Mouse (Mus musculus) ES-E14 (cell line): ENCODE data around the gene Brd4. TPM values are rescaled to one million over a fixed set of nuclear protein-coding genes. Genes with fewer than 3 reads are reported as not detected.

ENCODE experiments used
- DNase-seq: peaks from one replicate; pipeline ENCODE4 v3.0.0-alpha.2; 2013; ENCODE audit warnings: low read depth, low spot score
- H3K27ac ChIP-seq: 2 replicates; pipeline ENCODE4 v1.5.1; 2012; ENCODE audit warnings: low read depth, mild to moderate bottlenecking, low read length, moderate library complexity, mixed read lengths; ENCODE audit not compliant: poor library complexity, insufficient read depth, severe bottlenecking
- H3K36me3 ChIP-seq: 2 replicates; pipeline ENCODE4 v1.6.1; 2012; ENCODE audit warnings: mild to moderate bottlenecking, low read length, moderate library complexity, mixed read lengths; ENCODE audit not compliant: control insufficient read depth, poor library complexity, insufficient read depth, severe bottlenecking
- H3K4me1 ChIP-seq, 2 experiments: fragments of 150-350 bp in 1 of 2; sonication (generic) in 1 of 2; 2 replicates each; pipeline ENCODE4 v1.6.1; 2012; ENCODE audit warnings: low read length in 2 of 2, mild to moderate bottlenecking in 1 of 2, mixed read lengths in 1 of 2; ENCODE audit not compliant: control insufficient read depth in 2 of 2, insufficient read depth in 2 of 2, poor library complexity in 1 of 2
- H3K4me3 ChIP-seq, 2 experiments: fragments of 150-350 bp in 1 of 2; sonication (generic) in 1 of 2; 2 replicates each; pipeline ENCODE4 v1.5.1; 2012; ENCODE audit warnings: low read length in 2 of 2, low read depth in 1 of 2, mild to moderate bottlenecking in 1 of 2, mixed read lengths in 1 of 2; ENCODE audit not compliant: insufficient read depth in 1 of 2, poor library complexity in 1 of 2, severe bottlenecking in 1 of 2
- H3K9ac ChIP-seq: 2 replicates; pipeline ENCODE4 v1.6.1; 2012; ENCODE audit warnings: low read depth, mild to moderate bottlenecking, low read length, mixed read lengths; ENCODE audit not compliant: poor library complexity, insufficient read depth, severe bottlenecking
- H3K9me3 ChIP-seq: fragments of 150-350 bp; sonication (generic); 2 replicates; pipeline ENCODE4 v1.6.1; 2012; ENCODE audit warnings: low read depth, mild to moderate bottlenecking, low read length; ENCODE audit not compliant: control insufficient read depth, insufficient read depth
- CHD2 ChIP-seq: IDR thresholded peaks from 2 replicates; pipeline ENCODE4 v1.6.1; 2014; ENCODE audit warnings: mild to moderate bottlenecking, low read depth, low read length, inconsistent platforms
- HCFC1 ChIP-seq: IDR thresholded peaks from 2 replicates; pipeline ENCODE4 v1.6.1; 2012; ENCODE audit warnings: low read length, inconsistent platforms, borderline replicate concordance; ENCODE audit not compliant: insufficient read depth
- MAFK ChIP-seq: IDR thresholded peaks from 2 replicates; pipeline ENCODE4 v1.6.1; 2014; ENCODE audit warnings: mild to moderate bottlenecking, low read depth, low read length, inconsistent platforms; ENCODE audit not compliant: insufficient read depth
- ZC3H11A ChIP-seq: IDR thresholded peaks from 2 replicates; pipeline ENCODE4 v1.6.1; 2012; ENCODE audit warnings: low read depth, mild to moderate bottlenecking, inconsistent platforms, low read length, borderline replicate concordance
- ZNF384 ChIP-seq: IDR thresholded peaks from 2 replicates; pipeline ENCODE4 v1.6.1; 2012; ENCODE audit warnings: low read depth, low read length, inconsistent platforms
- in situ Hi-C, 2 experiments: fragments of 600-800 bp; cut with MboI; formaldehyde crosslinking; loops; one replicate each; pipeline ENCODE4 v1.15.1; 2025; ENCODE audit warnings: low sequenced_read_pairs in 2 of 2, inconsistent platforms in 1 of 2; ENCODE audit not compliant: unreplicated experiment in 2 of 2
- total RNA-seq: library from RNA; depleted of rRNA; stranded (reverse); fragments of 300-350 nt; gene quantifications from 2 replicates; pipeline ENCODE4 v1.2.3, GENCODE M21; 2012

Gene Brd4
- total RNA-seq, 1 experiment, result 51.7 TPM

DNA sequence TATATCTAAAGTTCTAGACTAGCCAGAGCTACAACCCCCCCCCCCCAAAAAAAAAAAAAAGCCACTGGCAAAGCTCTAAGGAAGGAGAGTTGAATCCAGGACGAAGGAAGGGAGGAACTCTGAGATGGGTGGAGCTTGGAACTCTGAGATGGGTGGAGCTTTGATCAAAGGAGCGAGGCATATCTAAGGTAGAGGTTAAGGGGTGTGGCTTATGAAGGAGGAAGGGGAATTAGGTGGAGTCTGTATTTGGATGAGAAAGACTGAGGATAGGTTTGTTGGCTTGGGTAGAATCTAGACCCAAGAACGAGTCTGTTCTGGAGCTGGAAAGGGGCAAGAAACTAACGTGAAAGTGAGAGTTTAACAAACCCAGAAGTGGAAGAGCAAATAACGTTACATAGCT, 94.7 kb downstream of the Brd4 start:
- Histone ChIP-seq H3K9ac (no peak overlapping the region), H3K27ac (no peak overlapping the region), H3K4me1 (peaks cover 3 to 10% of the 10 kb centered on the region in 2 experiments; a peak in 3 of 4 replicates), H3K36me3 (no peaks in the 10 kb centered on the region), H3K9me3 (no peaks in the 10 kb centered on the region), H3K4me3 (peak overlapping the region; percentile 56; a peak in 2 of 4 replicates)
- peak; percentile 82 for DNase-seq
- in situ Hi-C loops, result no loop called here
- TF ChIP-seq ZC3H11A (no peak), CHD2 (no peak), HCFC1 (no peak), ZNF384 (no peak), MAFK (no peak)

DNA sequence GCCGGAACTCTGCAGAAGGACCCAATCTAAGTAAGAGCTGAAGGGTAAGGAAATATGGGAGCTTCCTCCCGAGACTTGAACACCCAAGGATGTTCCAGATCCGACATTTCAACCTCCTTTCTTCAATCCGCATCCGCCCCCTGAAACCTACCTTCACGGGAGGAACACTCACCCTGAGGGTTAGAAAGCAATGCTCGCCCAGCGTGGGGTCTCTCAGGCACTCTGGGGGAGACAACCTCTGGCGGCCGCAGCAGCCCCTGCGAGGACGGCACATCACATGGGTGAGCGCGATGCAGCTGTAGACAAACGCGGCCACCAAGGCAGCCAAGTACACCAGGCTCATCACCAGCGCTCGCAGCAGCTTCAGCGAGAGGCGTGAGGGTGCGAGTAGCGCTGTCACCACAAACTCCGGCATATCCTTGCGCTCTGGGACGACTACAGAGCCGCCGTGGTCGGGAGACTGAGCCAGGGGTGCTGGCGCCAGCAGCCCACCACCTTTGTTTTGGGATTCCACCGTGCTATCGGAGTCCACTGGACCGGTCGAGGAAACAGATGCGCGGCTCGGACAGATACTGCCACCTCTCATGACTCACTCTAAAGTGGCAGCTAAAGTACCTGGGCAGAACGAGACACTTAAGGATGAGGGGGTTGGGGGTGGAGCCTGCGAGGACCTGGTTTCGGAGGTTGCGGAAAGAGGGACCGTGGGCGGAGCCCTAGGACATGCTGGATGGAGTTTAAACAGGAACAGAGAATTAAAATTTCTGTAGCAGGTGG, 95.5 kb downstream of the Brd4 start, which contains the start of gene Ephx3:
Gene Ephx3, minus strand, starts transcription at position 687 of the 774 bp plus-strand sequence.
- peak within 1 kb of the TSS; percentile 32; the same call in 1 of the 2 replicates for H3K9ac ChIP-seq
- H3K9me3 ChIP-seq, result no peaks in the 10 kb centered on the region
- no peak for TF ChIP-seq ZC3H11A
- TF ChIP-seq CHD2, result no peak
- TF ChIP-seq ZNF384, result no peak
- no peak for TF ChIP-seq MAFK
- no peak for TF ChIP-seq HCFC1
- H3K27ac ChIP-seq, result no peak within 1 kb of the TSS
- H3K4me1 ChIP-seq, result peaks cover 3 to 10% of the 10 kb centered on the region in 2 experiments; a peak in 3 of 4 replicates
- H3K4me3 ChIP-seq, result peak within 1 kb of the TSS; percentile 56
- in situ Hi-C loops, result no loop called here
- peak; percentile 48 for DNase-seq
- no peaks in the 10 kb centered on the region for H3K36me3 ChIP-seq

- Histone ChIP-seq H3K27ac (no peak overlapping the region), H3K36me3 (no peaks in the 10 kb centered on the region), H3K9me3 (no peaks in the 10 kb centered on the region), H3K4me3 (no peak overlapping the region), H3K4me1 (peaks cover 1 to 9% of the 10 kb centered on the region in 2 experiments; a peak in 1 of 4 replicates), H3K9ac (no peak overlapping the region)
- in situ Hi-C loops, result no loop called here
- TF ChIP-seq ZC3H11A, result no peak
- TF ChIP-seq CHD2, result no peak
- TF ChIP-seq ZNF384, result no peak
- TF ChIP-seq MAFK, result no peak
- TF ChIP-seq HCFC1, result no peak
- DNase-seq, result no peak
These were observed 101.5 kb downstream of the Brd4 start for GRCm38 (mm10) chr17:32183017-32183416.

- TF ChIP-seq CHD2, result no peak
- no peak for TF ChIP-seq HCFC1
- no peak for TF ChIP-seq MAFK
- TF ChIP-seq ZC3H11A, result no peak
- no peak for TF ChIP-seq ZNF384
- DNase-seq, result no peak
- H3K36me3 ChIP-seq, result no peaks in the 10 kb centered on the region
- no peak overlapping the region for H3K27ac ChIP-seq
- no peak overlapping the region for H3K4me3 ChIP-seq
- H3K4me1 ChIP-seq, result peaks cover 1 to 9% of the 10 kb centered on the region in 2 experiments; a peak in 1 of 4 replicates
- H3K9me3 ChIP-seq, result no peaks in the 10 kb centered on the region
- no peak overlapping the region for H3K9ac ChIP-seq
- in situ Hi-C loops, result no loop called here
These were observed 104.7 kb downstream of the Brd4 start for GRCm38 (mm10) chr17:32179621-32180491.
